Mouse (Mus musculus): ENCODE results near the gene Gabbr2. TPM values are rescaled to one million over a fixed set of nuclear protein-coding genes. Genes with fewer than 3 reads are reported as not detected.

The Gabbr2 gene
- polyA plus RNA-seq, 1 experiment from 2014 or later: 0.08 TPM

DNA sequence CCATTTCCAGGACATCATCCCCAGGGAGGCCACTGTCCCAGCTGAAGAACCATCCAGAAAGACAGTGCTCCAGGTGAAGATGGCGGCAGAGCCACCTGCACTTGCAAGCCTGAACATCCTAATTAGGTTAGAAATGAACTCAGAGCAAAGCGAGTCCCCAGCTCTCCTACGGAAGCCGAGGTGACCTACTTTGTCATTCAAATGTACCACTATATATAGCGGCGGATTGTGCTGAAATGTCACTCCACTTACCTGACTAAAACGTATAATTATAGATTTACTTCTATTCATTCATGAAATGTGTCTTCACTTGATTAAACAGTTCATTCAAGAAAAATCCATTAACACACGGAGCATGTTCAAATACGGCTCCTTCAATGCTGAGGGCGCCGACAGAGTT, 170.0 kb downstream of the Gabbr2 start:
- Histone ChIP-seq H3K4me3 (replicated peaks) (no peak overlapping the region), H3K27me3 (no peaks in the 10 kb centered on the region), H3K36me3 (no peaks in the 10 kb centered on the region), H3K9me3 (no peaks in the 10 kb centered on the region), H3K4me1 (replicated peaks) (no peaks in the 10 kb centered on the region; the same call in 1 of the 2 replicates), H3K27ac (no peak overlapping the region), H3K9ac (replicated peaks) (no peak overlapping the region), H3K4me2 (no peak overlapping the region)
- no peak for ATAC-seq (ENCODE audit: insufficient number of reproducible peaks, insufficient read depth, low FRiP score, low TSS enrichment, low read depth)
- WGBS: 83% methylated on average over 11 of the region's 11 CpGs

GRCm38 (mm10) chr4:46814954-46815353, 176.7 kb downstream of the Gabbr2 start:
- Histone ChIP-seq H3K36me3 (no peaks in the 10 kb centered on the region), H3K27ac (no peak overlapping the region), H3K9me3 (no peaks in the 10 kb centered on the region), H3K4me3 (replicated peaks) (no peak overlapping the region), H3K4me2 (no peak overlapping the region), H3K4me1 (replicated peaks) (no peaks in the 10 kb centered on the region; the same call in 1 of the 2 replicates), H3K27me3 (peaks cover 2% of the 10 kb centered on the region; the same call in 1 of the 2 replicates), H3K9ac (replicated peaks) (no peak overlapping the region)
- ATAC-seq (ENCODE audit: insufficient number of reproducible peaks, insufficient read depth, low FRiP score, low TSS enrichment, low read depth): no peak
- WGBS: 83% methylated on average over 4 of the region's 4 CpGs

GRCm38 (mm10) chr4:46814236-46814635, 177.4 kb downstream of the Gabbr2 start:
- no peak overlapping the region for H3K4me2 ChIP-seq
- peaks cover 2% of the 10 kb centered on the region; the same call in 1 of the 2 replicates for H3K27me3 ChIP-seq
- H3K27ac ChIP-seq: no peak overlapping the region
- no peaks in the 10 kb centered on the region for H3K36me3 ChIP-seq
- H3K9me3 ChIP-seq: no peaks in the 10 kb centered on the region
- ATAC-seq (ENCODE audit: insufficient number of reproducible peaks, insufficient read depth, low FRiP score, low TSS enrichment, low read depth): no peak
- 71% methylated on average over 10 of the region's 10 CpGs for WGBS
- H3K4me1 ChIP-seq (replicated peaks): no peaks in the 10 kb centered on the region; the same call in 1 of the 2 replicates
- no peak overlapping the region for H3K4me3 ChIP-seq (replicated peaks)
- H3K9ac ChIP-seq (replicated peaks): no peak overlapping the region

- H3K36me3 ChIP-seq: no peaks in the 10 kb centered on the region
- H3K9ac ChIP-seq (replicated peaks): no peak overlapping the region
- 69% methylated on average over 5 of the region's 5 CpGs for WGBS
- ATAC-seq (ENCODE audit: insufficient number of reproducible peaks, insufficient read depth, low FRiP score, low TSS enrichment, low read depth): no peak
- no peaks in the 10 kb centered on the region for H3K9me3 ChIP-seq
- H3K4me1 ChIP-seq (replicated peaks): no peaks in the 10 kb centered on the region
- H3K27ac ChIP-seq: no peak overlapping the region
- no peak overlapping the region for H3K4me3 ChIP-seq (replicated peaks)
- peaks cover 2% of the 10 kb centered on the region; the same call in 1 of the 2 replicates for H3K27me3 ChIP-seq
- no peak overlapping the region for H3K4me2 ChIP-seq
These were observed 180.5 kb downstream of the Gabbr2 start for GRCm38 (mm10) chr4:46811165-46811564.

GRCm38 (mm10) chr4:46806876-46807275, 184.8 kb downstream of the Gabbr2 start:
- H3K9me3 ChIP-seq: no peaks in the 10 kb centered on the region
- H3K27me3 ChIP-seq: no peaks in the 10 kb centered on the region
- H3K4me3 ChIP-seq (replicated peaks): no peak overlapping the region
- H3K36me3 ChIP-seq: no peaks in the 10 kb centered on the region
- no peak overlapping the region for H3K4me2 ChIP-seq
- H3K4me1 ChIP-seq (replicated peaks): no peaks in the 10 kb centered on the region
- no peak for ATAC-seq (ENCODE audit: insufficient number of reproducible peaks, insufficient read depth, low FRiP score, low TSS enrichment, low read depth)
- 92% methylated on average over 1 of the region's 1 CpGs for WGBS
- no peak overlapping the region for H3K27ac ChIP-seq
- H3K9ac ChIP-seq (replicated peaks): no peak overlapping the region

DNA sequence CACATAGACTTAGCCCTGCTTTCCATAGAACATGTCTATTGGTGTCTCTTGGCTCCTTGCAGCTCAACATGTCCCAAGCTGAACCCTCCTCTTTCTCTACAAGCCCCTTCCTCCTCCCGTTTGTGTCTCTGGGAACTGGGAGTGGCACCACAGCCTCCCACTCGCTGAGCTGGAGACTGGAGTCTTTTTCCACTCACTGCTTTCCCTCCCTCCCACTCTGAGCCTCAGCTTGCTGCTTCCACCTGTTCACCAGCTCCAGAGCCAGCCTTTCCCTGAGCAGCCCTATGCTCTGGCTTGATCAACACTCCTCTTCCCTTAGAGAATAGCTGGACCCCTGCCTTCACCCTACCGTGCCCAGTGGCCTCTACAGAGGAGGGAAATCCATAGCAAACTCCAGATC, 185.8 kb downstream of the Gabbr2 start:
- H3K4me2 ChIP-seq: no peak overlapping the region
- no peaks in the 10 kb centered on the region for H3K27me3 ChIP-seq
- ATAC-seq (ENCODE audit: insufficient number of reproducible peaks, insufficient read depth, low FRiP score, low TSS enrichment, low read depth): no peak
- no peaks in the 10 kb centered on the region for H3K36me3 ChIP-seq
- H3K4me3 ChIP-seq (replicated peaks): no peak overlapping the region
- no peak overlapping the region for H3K27ac ChIP-seq
- 53% methylated on average over 3 of the region's 3 CpGs for WGBS
- H3K4me1 ChIP-seq (replicated peaks): no peaks in the 10 kb centered on the region
- no peak overlapping the region for H3K9ac ChIP-seq (replicated peaks)
- no peaks in the 10 kb centered on the region for H3K9me3 ChIP-seq

- H3K27me3 ChIP-seq: no peaks in the 10 kb centered on the region
- no peak overlapping the region for H3K9ac ChIP-seq (replicated peaks)
- H3K4me2 ChIP-seq: no peak overlapping the region
- H3K4me1 ChIP-seq (replicated peaks): no peaks in the 10 kb centered on the region
- no peak overlapping the region for H3K4me3 ChIP-seq (replicated peaks)
- WGBS: 90% methylated on average over 7 of the region's 7 CpGs
- H3K27ac ChIP-seq: no peak overlapping the region
- H3K9me3 ChIP-seq: no peaks in the 10 kb centered on the region
- no peaks in the 10 kb centered on the region for H3K36me3 ChIP-seq
- no peak for ATAC-seq (ENCODE audit: insufficient number of reproducible peaks, insufficient read depth, low FRiP score, low TSS enrichment, low read depth)
These were observed 189.3 kb downstream of the Gabbr2 start for GRCm38 (mm10) chr4:46802386-46802785.

- 67% methylated on average over 4 of the region's 4 CpGs for WGBS
- H3K27me3 ChIP-seq: no peaks in the 10 kb centered on the region
- no peaks in the 10 kb centered on the region for H3K36me3 ChIP-seq
- H3K9ac ChIP-seq (replicated peaks): no peak overlapping the region
- no peaks in the 10 kb centered on the region for H3K4me1 ChIP-seq (replicated peaks)
- ATAC-seq (ENCODE audit: insufficient number of reproducible peaks, insufficient read depth, low FRiP score, low TSS enrichment, low read depth): no peak
- no peak overlapping the region for H3K27ac ChIP-seq
- H3K4me2 ChIP-seq: no peak overlapping the region
- H3K4me3 ChIP-seq (replicated peaks): no peak overlapping the region
- H3K9me3 ChIP-seq: no peaks in the 10 kb centered on the region
These were observed 191.8 kb downstream of the Gabbr2 start for GRCm38 (mm10) chr4:46799904-46800303.

DNA sequence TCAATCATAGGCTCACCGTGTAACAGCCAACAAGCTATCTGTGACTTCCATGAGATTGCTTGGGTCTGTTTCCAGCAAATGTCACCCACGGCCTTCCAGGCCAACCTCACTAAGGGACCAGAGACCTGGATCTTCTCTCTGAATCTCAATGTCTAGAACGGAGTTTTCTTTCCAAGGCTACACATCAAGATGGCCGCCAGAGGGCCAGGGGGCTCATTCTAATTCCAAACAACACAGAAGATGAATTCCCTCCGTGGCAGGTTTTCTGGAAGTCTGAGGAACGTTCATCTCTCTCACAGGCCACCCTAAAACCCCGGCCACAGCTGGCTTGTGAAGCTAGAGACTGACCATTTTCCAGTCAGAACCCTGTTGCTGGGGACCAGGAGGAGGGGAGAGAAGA, 196.0 kb downstream of the Gabbr2 start:
- no peak for ATAC-seq (ENCODE audit: insufficient number of reproducible peaks, insufficient read depth, low FRiP score, low TSS enrichment, low read depth)

GRCm38 (mm10) chr4:46794583-46794982, 197.1 kb downstream of the Gabbr2 start:
- Histone ChIP-seq H3K9me3 (no peaks in the 10 kb centered on the region), H3K4me1 (replicated peaks) (0 out of 2 replicates have a peak, but pooled peaks cover 5% of the 10 kb centered on the region), H3K27ac (no peak overlapping the region), H3K4me3 (replicated peaks) (no peak overlapping the region), H3K9ac (replicated peaks) (no peak overlapping the region), H3K4me2 (no peak overlapping the region), H3K27me3 (no peaks in the 10 kb centered on the region), H3K36me3 (no peaks in the 10 kb centered on the region)
- no peak for ATAC-seq (ENCODE audit: insufficient number of reproducible peaks, insufficient read depth, low FRiP score, low TSS enrichment, low read depth)
- WGBS: 88% methylated on average over 7 of the region's 7 CpGs

More for the DNA sequence above, 196.0 kb downstream of the Gabbr2 start:
- H3K4me1 ChIP-seq (replicated peaks): 0 out of 2 replicates have a peak, but pooled peaks cover 2% of the 10 kb centered on the region
- 67% methylated on average over 7 of the region's 7 CpGs for WGBS
- H3K4me3 ChIP-seq (replicated peaks): no peak overlapping the region
- H3K4me2 ChIP-seq: no peak overlapping the region
- H3K27me3 ChIP-seq: no peaks in the 10 kb centered on the region
- H3K9ac ChIP-seq (replicated peaks): no peak overlapping the region
- H3K27ac ChIP-seq: no peak overlapping the region
- no peaks in the 10 kb centered on the region for H3K9me3 ChIP-seq
- H3K36me3 ChIP-seq: no peaks in the 10 kb centered on the region

DNA sequence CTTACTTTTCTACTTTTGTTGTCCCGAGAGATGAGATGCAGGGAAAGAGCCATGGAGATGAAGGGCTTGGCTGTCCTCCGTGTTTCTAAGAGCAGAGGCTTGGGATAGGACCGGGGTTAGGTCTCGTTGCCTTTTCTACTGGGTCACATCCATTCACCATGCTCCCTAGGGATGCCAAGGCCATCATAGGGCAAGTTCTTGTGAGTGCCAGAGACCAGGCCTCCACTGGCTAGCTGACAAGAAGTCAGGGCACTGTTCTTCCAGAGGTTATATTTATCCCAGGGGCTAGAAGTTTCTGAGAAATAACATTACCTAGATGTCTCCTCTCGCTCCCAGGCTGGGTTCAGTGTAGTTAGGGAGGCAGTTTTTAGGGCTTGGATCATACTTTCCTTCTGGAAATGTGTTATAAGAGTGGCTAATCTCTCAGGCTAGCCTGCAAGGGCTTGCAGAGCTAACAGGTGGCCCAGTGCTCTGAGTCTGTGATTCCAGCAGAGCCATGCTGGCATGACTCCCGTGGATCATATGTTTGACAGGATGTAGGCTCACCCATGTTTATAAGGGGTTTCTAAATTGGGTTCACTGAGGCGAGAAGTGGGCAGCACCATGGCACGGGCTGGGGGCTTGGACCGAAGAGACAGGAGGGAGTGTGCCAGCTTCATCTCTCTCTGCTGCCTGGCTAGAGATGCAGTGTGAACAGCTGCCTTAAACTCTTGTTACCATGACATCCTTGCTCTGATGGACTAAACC, 199.2 kb downstream of the Gabbr2 start:
- no peak overlapping the region for H3K9ac ChIP-seq (replicated peaks)
- no peak for ATAC-seq (ENCODE audit: insufficient number of reproducible peaks, insufficient read depth, low FRiP score, low TSS enrichment, low read depth)
- H3K9me3 ChIP-seq: no peaks in the 10 kb centered on the region
- H3K27ac ChIP-seq: no peak overlapping the region
- no peaks in the 10 kb centered on the region for H3K36me3 ChIP-seq
- H3K4me2 ChIP-seq: no peak overlapping the region
- 0 out of 2 replicates have a peak, but pooled peaks cover 5% of the 10 kb centered on the region for H3K4me1 ChIP-seq (replicated peaks)
- H3K27me3 ChIP-seq: no peaks in the 10 kb centered on the region
- no peak overlapping the region for H3K4me3 ChIP-seq (replicated peaks)
- 90% methylated on average over 9 of the region's 9 CpGs for WGBS

Measured in limb, embryonic 12.5 days (tissue).